Mouse (Mus musculus): Measurements from ENCODE around the gene Slc27a1. TPM values are rescaled to one million over a fixed set of nuclear protein-coding genes. Genes with fewer than 3 reads are reported as not detected.

Slc27a1 gene
- 12.6 and 18.3 TPM in 2 replicates for polyA plus RNA-seq (2012)

GRCm38 (mm10) chr8:71568387-71568937 lies at the start of gene Slc27a1:
TSS of gene Slc27a1 (plus strand) at chr8:71568882.

GRCm38 (mm10) chr8:71525226-71526050 lies 43.2 kb upstream of the Slc27a1 start, which contains the start of gene Ccdc194:
TSS of gene Ccdc194 (minus strand) at chr8:71525711.

GRCm38 (mm10) chr8:71537028-71537867 lies 31.4 kb upstream of the Slc27a1 start, which contains the start of gene Bst2:
TSS of gene Bst2 (minus strand) at chr8:71537456.

GRCm38 (mm10) chr8:71542632-71543343 lies 25.9 kb upstream of the Slc27a1 start, which contains the start of gene Mvb12a:
TSS of gene Mvb12a (plus strand) at chr8:71542922.

GRCm38 (mm10) chr8:71558071-71558957 lies 10.4 kb upstream of the Slc27a1 start, which contains the start of gene Tmem221:
TSS of gene Tmem221 (minus strand) at chr8:71558871.

GRCm38 (mm10) chr8:71566501-71566900 lies 2.2 kb upstream of the Slc27a1 start, which contains the start of gene Nxnl1:
TSS of gene Nxnl1 (minus strand) at chr8:71566601.

GRCm38 (mm10) chr8:71591471-71592373 lies 23.0 kb downstream of the Slc27a1 start, which contains the start of gene Pgls:
TSS of gene Pgls (plus strand) at chr8:71592176.

GRCm38 (mm10) chr8:71597451-71597850 lies 28.8 kb downstream of the Slc27a1 start, which contains the start of gene Fam129c:
TSS of gene Fam129c (plus strand) at chr8:71597648.

GRCm38 (mm10) chr8:71610822-71611651 lies 42.4 kb downstream of the Slc27a1 start, which contains the start of gene Colgalt1:
TSS of gene Colgalt1 (plus strand) at chr8:71610998.

Other genes with a start within 250 kb of the Slc27a1 start
- gene Use1, start 202.0 kb upstream of the Slc27a1 start, polyA plus RNA-seq (2012) = 291 and 315 TPM in 2 replicates
- gene Ocel1, start 197.6 kb upstream of the Slc27a1 start, polyA plus RNA-seq (2012) = 24.1 and 32.7 TPM in 2 replicates
- gene Nr2f6, start 186.9 kb upstream of the Slc27a1 start, polyA plus RNA-seq (2012) = 25.0 and 27.3 TPM in 2 replicates
- not detected in 2 replicates for gene Ushbp1, start 173.1 kb upstream of the Slc27a1 start, polyA plus RNA-seq (2012)
- 134 and 147 TPM in 2 replicates for gene Babam1, start 172.0 kb upstream of the Slc27a1 start, polyA plus RNA-seq (2012)
- 25.9 and 26.0 TPM in 2 replicates for gene Ankle1, start 162.9 kb upstream of the Slc27a1 start, polyA plus RNA-seq (2012)
- 39.6 and 48.5 TPM in 2 replicates for gene Abhd8, start 105.2 kb upstream of the Slc27a1 start, polyA plus RNA-seq (2012)
- 195 and 205 TPM in 2 replicates for gene Mrpl34, start 103.9 kb upstream of the Slc27a1 start, polyA plus RNA-seq (2012)
- 224 and 225 TPM in 2 replicates for gene Dda1, start 99.7 kb upstream of the Slc27a1 start, polyA plus RNA-seq (2012)
- gene Ano8, start 82.9 kb upstream of the Slc27a1 start, polyA plus RNA-seq (2012) = 10.6 and 17.2 TPM in 2 replicates
- gene Gtpbp3, start 80.8 kb upstream of the Slc27a1 start, polyA plus RNA-seq (2012) = 34.8 and 36.4 TPM in 2 replicates
- 12.9 and 16.5 TPM in 2 replicates for gene Plvap, start 57.1 kb upstream of the Slc27a1 start, polyA plus RNA-seq (2012)
- gene Ccdc194, start 43.2 kb upstream of the Slc27a1 start, polyA plus RNA-seq (2012) = not detected in 2 replicates
- gene Bst2, start 31.4 kb upstream of the Slc27a1 start, polyA plus RNA-seq (2012) = 250 and 257 TPM in 2 replicates
- gene Mvb12a, start 26.0 kb upstream of the Slc27a1 start, polyA plus RNA-seq (2012) = 174 and 201 TPM in 2 replicates
- gene Tmem221, start 10.0 kb upstream of the Slc27a1 start, polyA plus RNA-seq (2012) = 0.32 and 0.37 TPM in 2 replicates
- not detected in 2 replicates for gene Nxnl1, start 2.3 kb upstream of the Slc27a1 start, polyA plus RNA-seq (2012)
- gene Pgls, start 23.3 kb downstream of the Slc27a1 start, polyA plus RNA-seq (2012) = 408 and 426 TPM in 2 replicates
- 14.0 and 18.2 TPM in 2 replicates for gene Fam129c, start 28.8 kb downstream of the Slc27a1 start, polyA plus RNA-seq (2012)
- 59.2 and 64.3 TPM in 2 replicates for gene Colgalt1, start 42.1 kb downstream of the Slc27a1 start, polyA plus RNA-seq (2012)
- gene Unc13a, start 102.9 kb downstream of the Slc27a1 start, polyA plus RNA-seq (2012) = 0.64 and 1.7 TPM in 2 replicates
- 93.6 and 114 TPM in 2 replicates for gene Jak3, start 107.4 kb downstream of the Slc27a1 start, polyA plus RNA-seq (2012)
- 49.6 and 68.7 TPM in 2 replicates for gene Insl3, start 120.3 kb downstream of the Slc27a1 start, polyA plus RNA-seq (2012)
- gene B3gnt3, start 132.9 kb downstream of the Slc27a1 start, polyA plus RNA-seq (2012) = 0.76 and 1.4 TPM in 2 replicates
- gene Fcho1, start 156.8 kb downstream of the Slc27a1 start, polyA plus RNA-seq (2012) = 421 and 422 TPM in 2 replicates